Mouse (Mus musculus): Measurements from ENCODE around the gene Umad1.
"Not testable (repeated sequence)": the region's sequence is repeated elsewhere in the genome, so short reads cannot be mapped to it uniquely, and the experiment has no call there.

Gene Umad1

GRCm38 (mm10) chr6:8316201-8316600 lies 57.1 kb downstream of the Umad1 start:
- no peak for DNase-seq (ENCODE audit: low spot score in 2 of 2)

GRCm38 (mm10) chr6:8319591-8319990 lies 60.5 kb downstream of the Umad1 start:
- DNase-seq (ENCODE audit: low spot score in 2 of 2) = no peak

GRCm38 (mm10) chr6:8331496-8331895 lies 72.4 kb downstream of the Umad1 start:
- DNase-seq (ENCODE audit: low spot score in 2 of 2) = not testable (repeated sequence)

DNA sequence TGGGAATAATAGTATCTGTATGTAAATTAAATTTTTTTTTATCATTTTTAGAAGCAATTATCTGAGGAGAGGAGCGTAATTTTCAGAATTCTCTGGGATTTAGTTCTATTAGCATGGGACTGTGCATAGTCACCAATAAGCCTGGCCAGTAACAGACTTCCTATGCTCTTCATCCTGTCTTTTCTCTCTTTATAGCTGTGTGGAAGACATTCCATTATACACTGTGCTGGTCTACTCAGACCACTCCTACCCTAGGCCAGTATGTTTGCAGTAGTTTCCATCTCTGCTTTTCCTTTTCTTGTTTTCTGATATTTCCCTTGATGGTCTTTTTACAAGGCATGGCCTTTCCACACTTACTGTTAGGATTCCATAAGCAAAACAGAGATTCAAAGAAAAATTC lies 74.3 kb downstream of the Umad1 start:
- DNase-seq (ENCODE audit: low spot score in 2 of 2) = no peak

DNA sequence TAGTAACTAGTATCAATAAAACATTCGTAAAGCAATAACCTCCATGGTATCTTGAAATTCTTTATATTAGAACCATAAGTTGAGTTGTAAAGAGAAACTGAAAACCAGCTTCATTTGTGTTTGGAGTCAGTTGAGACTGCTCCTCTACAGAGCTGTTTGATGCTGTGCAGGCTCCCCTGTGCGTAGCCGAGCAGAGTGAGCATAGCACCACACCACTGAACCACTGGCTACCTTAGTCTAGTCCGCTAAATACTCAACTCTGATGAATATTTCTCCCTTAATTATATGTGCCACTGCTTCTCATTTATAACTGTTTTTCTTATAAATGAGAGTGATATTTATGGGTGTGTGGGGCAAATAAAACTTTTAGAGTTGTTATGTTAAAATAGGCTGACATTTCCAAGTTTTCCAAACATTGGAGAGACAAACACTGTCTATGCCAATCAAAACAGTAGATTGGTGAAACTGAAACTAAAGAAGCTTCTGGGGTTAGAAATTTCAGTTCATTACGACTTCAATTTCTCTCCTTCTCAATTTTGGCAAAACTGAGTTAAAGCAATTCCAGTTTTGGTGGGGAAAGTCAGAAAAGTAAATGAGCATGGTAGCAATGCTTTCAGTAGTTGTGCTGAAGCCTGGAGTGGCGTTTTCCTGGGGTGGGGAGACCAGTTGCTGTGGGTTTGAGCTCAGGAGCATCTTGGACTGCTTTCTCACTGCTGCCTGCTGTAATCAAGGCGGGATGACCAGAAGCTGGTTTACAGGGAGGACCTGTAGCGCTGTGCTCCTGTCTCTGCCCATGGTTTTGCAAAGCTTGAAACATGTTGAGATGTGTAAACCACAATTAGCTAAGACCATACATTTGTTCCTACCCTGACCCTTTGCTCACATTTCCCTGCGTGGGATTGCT lies 77.7 kb downstream of the Umad1 start:
- DNase-seq (ENCODE audit: low spot score in 2 of 2) = no peak

- no peak for DNase-seq (ENCODE audit: low spot score in 2 of 2)
Observed at GRCm38 (mm10) chr6:8339453-8339852, 80.4 kb downstream of the Umad1 start.

- DNase-seq (ENCODE audit: low spot score in 2 of 2) = no peak
Observed at GRCm38 (mm10) chr6:8343271-8343670, 84.2 kb downstream of the Umad1 start.

DNA sequence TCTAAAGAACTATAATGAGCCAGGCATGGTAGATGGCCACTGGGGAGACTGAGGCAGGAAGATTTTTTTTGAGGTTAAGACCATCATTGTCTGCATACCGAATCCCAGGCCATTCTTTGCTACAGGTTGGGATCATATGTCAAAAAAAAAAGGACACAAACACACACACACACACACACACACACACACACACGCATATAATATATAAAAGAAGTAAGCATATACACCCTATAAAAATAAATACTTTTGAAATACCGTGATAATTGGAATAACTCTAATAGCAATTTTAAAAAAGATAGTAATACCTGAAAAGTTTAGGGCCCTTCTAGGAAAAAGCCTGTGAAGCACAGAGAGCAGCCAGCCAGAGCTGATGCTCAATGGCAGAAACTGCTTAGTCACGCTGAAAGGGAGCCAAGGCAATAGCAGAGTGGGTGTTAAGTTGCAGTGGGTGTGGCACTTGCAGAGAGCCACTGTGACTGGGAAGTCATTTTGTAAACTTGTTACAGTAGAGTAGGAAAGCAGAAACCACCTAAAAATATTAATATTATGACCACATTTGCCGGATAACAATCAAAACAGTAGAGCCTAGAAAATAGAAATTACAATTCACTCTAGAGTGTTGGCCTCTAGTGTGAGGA lies 86.2 kb downstream of the Umad1 start:
- peak; percentile 60 to 64 for DNase-seq (ENCODE audit: low spot score in 2 of 2)

DNA sequence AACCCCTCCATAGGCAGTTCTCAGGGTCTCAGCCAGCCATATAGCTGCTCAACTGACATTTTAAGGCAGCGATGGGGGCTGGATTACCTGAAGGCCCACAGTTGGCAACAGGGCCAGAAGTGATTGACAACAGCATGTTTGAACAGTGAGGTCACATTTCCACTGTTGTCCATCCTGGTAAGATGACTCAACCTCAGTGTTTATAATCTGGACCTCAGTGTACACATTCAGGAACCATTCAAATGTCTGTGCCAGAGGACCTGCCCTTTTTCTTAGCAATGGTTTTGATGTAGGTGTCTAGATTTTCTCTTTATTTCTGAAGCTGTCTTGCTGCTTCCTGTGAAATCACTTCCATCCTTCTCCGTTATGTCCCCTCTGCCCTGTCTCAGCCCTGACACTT lies 88.1 kb downstream of the Umad1 start:
- no peak for DNase-seq (ENCODE audit: low spot score in 2 of 2)

GRCm38 (mm10) chr6:8348344-8348743 lies 89.3 kb downstream of the Umad1 start:
- DNase-seq (ENCODE audit: low spot score in 2 of 2) = no peak

GRCm38 (mm10) chr6:8349060-8349670 lies 90.1 kb downstream of the Umad1 start:
- no peak for DNase-seq (ENCODE audit: low spot score in 2 of 2)

GRCm38 (mm10) chr6:8351507-8351906 lies 92.4 kb downstream of the Umad1 start:
- DNase-seq (ENCODE audit: low spot score in 2 of 2) = no peak

GRCm38 (mm10) chr6:8352533-8353168 lies 93.6 kb downstream of the Umad1 start:
- no peak for DNase-seq (ENCODE audit: low spot score in 2 of 2)

DNA sequence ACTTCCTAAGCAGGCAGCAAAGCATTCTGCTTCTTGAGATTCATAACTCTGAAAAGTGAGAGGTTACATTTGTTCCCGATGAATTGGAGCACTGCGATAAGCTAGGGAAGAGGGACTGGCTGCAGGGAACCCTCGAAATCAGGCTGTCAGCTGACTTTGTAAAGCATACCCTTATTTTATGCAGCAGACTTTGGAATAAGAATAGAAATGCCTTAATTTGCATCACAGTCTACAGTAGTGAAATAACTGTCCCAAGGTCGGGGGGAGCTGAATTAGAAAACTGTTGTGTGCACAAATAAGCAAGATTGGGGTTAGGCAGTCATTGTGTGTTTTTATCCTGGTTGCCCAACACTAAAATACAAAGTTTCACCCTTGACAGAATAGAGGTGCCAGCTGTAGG lies 94.4 kb downstream of the Umad1 start:
- no peak for DNase-seq (ENCODE audit: low spot score in 2 of 2)

DNA sequence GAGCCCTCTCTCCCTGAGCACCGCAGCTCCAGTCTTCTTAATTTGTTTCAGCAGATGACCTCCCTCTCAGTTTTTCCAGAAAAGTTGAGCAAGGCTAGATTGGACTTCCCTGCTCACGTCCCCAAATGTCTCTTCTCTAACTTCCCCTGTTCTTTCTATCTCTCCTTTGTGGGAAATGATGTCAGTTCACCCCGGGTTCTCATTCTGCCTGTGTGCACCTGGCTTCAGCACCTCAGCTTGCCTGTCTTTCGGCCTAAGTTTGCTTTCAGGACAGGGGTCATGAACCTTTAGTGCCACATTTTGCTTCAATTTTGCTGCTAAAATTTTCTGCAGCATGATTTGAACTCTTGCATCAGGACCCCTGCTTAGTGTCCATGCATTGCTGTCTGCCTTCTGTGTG lies 95.8 kb downstream of the Umad1 start:
- no peak for DNase-seq (ENCODE audit: low spot score in 2 of 2)

DNA sequence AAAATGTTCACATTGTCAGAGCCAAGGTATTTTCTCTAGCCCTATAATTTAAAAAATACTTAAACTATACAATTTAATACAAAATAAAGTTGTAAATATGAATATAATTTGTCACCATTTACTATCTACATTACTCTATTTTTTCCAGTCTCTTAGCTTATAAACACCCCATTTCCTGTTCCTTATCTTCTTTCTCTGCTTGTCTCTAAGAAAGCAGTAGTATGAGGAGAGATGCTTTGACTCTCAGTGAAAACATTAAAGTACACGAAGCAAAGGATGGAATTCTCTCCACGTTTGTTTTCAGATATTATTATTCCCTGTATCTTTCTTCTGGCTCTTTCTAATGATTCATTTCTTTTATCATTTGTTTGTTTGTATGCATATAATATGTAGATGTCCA lies 99.1 kb downstream of the Umad1 start:
- no peak for DNase-seq (ENCODE audit: low spot score in 2 of 2)

DNA sequence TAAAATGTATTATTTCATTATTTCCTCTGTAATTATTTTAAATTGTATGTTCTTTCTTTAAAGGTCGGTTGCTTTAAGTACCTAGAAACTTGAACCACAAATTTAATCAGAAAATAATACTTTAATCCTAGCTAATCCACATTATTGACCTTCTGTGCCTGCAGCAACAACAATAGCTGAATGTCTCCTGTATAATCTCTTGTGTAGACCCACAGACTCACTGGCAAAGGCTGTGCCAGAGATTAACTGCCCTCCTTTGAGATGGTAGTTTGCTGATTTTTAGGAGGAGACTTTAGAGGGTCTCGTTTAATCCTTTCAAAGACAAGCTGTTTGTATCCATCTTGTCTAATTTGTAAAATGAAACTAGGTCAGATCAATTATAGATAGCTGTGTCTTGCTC lies 99.7 kb downstream of the Umad1 start:
- DNase-seq (ENCODE audit: low spot score in 2 of 2) = no peak

GRCm38 (mm10) chr6:8360805-8361204 lies 101.7 kb downstream of the Umad1 start:
- DNase-seq (ENCODE audit: low spot score in 2 of 2) = peak in 1 of 2 experiments; percentile 36

GRCm38 (mm10) chr6:8364033-8364756 lies 105.1 kb downstream of the Umad1 start:
- no peak for DNase-seq (ENCODE audit: low spot score in 2 of 2)

GRCm38 (mm10) chr6:8364757-8365150 lies 105.7 kb downstream of the Umad1 start:
- DNase-seq (ENCODE audit: low spot score in 2 of 2) = no peak

DNA sequence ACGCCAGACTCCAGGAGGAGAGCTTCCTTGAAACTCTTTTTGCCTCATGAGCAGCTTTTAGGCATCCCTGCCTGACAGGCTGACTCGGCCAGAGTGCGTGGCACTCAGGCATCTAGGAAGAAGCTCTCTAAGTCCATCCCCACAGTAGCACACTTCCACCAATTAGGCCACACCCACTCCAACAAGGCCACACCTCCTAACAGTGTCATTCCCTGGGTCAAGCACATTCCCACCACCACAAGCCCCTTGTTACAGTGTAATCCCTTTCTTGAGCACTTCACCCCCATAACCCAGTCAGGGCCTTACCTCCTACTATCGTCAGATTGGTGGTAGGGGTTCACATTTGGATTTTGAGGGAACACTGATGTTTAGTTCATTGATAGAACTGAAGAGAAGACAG lies 108.6 kb downstream of the Umad1 start:
- DNase-seq (ENCODE audit: low spot score in 2 of 2) = no peak

Data from right cerebral cortex, adult 2 months (tissue).